Mouse (Mus musculus) layer of hippocampus, adult 11-12 months (tissue): Measurements from ENCODE around the gene Myo9a.
"Not testable (repeated sequence)": the region's sequence is repeated elsewhere in the genome, so short reads cannot be mapped to it uniquely, and the experiment has no call there.

Experiments used
- DNase-seq: peaks from one replicate; pipeline ENCODE4 v3.0.0; 2022; ENCODE audit warnings: low spot score

The Myo9a gene

GRCm38 (mm10) chr9:59751066-59751581 is 428 bp downstream of the Myo9a start:
- DNase-seq, result peak; percentile 76

GRCm38 (mm10) chr9:59751966-59752365 is 1.3 kb downstream of the Myo9a start:
- DNase-seq, result no peak

DNA sequence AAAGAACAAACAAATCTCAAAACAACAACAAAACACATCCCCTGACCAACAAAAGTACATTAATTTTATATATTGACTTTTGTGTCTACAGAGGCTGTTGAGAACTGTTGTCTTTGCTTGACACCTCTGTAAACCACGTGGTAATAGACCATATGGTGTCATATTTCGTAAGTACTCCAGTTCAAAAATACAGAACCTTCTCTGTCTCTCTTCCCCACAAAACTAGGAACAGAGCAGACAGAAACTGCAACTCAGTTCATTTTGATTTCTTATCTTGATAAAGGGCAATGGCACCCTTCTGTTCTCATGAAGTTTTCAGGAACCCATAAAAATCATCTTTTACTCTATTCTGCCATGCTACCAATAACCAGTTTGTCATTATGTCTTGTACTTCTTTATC is 4.5 kb downstream of the Myo9a start:
- no peak for DNase-seq

- DNase-seq, result not testable (repeated sequence)
Measured at GRCm38 (mm10) chr9:59757016-59757415, 6.3 kb downstream of the Myo9a start.

DNA sequence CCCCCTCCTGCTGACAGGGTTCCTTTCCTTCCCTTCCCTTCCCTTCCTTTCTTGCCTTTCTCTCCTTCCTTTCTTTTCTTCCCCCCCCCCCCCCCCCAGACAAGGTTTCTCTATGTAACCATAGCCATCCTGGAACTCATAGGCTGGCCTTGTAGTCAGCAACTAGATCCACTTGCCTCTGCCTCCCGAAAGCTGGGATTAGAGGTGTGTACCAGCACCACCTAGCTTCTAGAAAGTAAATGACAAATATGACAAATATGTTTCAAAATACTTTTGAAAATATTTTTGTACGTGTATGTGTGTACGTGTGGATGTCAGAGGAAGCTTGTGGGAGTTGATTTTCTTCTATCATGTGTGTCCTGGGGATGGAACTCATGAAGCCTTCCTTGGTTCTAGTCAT is 9.8 kb downstream of the Myo9a start:
- no peak for DNase-seq

DNA sequence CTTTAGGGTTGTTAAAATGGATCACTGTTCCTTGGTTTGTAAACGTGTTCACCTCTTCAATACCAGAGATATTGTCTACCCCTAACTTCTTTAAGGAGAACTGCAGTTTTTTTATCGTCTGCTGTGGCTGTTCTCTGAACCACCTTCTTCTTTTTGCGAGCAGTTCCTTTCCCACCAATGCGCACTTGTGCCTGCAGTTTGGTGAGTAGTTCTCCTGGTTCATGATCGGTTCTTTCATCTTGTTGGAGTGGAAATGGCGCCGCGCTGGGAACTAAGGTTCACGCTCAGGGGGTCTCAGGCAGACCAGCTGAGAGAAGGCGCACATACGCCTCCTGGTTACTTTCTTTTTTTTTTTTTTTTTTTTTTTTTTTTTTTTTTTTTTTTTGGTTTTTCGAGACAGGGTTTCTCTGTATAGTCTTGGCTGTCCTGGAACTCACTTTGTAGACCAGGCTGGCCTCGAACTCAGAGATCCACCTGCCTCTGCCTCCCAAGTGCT is 16.3 kb downstream of the Myo9a start:
- not testable (repeated sequence) for DNase-seq

- not testable (repeated sequence) for DNase-seq
Measured at GRCm38 (mm10) chr9:59806046-59806774, 55.5 kb downstream of the Myo9a start.

DNA sequence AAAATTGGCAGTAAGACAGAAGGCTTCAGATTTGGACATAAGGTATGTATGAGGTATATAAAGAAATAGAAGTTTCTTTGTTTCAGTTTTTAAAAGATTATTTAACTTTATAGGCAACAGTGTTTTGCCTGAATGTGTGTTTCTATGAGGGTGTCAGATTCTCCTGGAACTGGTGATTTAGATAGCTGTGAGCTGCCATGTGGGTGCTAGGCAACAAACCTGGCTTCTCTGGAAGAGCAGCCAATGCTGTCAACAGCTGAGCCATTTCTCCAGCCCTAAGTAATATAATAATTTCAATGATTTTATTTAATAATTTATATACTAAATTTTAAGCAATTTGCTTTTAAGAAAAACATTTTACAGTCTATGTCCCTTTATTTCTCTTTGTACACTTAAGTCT is 133.9 kb downstream of the Myo9a start:
- DNase-seq, result peak; percentile 23

DNA sequence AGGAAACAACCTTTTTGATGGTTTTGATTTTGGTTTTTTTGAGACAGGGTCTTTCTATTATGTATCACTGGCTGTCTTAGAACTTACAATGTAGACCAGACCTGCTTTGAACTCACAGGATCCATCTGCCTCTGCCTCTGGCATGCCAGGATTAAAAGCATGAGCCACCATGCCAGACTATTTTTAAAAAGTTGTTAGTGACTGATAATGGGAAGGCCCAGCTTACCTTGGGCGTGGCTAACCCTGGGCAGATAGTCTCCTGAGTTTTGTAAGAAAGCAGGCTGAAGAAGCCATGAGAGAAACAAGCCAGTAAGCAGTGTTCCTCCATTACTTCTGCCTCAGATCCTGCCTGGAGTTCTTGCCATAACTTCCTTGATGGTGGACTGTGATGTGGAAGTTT is 152.7 kb downstream of the Myo9a start:
- no peak for DNase-seq

- no peak for DNase-seq
Measured at GRCm38 (mm10) chr9:59914761-59915160, 164.1 kb downstream of the Myo9a start.

DNA sequence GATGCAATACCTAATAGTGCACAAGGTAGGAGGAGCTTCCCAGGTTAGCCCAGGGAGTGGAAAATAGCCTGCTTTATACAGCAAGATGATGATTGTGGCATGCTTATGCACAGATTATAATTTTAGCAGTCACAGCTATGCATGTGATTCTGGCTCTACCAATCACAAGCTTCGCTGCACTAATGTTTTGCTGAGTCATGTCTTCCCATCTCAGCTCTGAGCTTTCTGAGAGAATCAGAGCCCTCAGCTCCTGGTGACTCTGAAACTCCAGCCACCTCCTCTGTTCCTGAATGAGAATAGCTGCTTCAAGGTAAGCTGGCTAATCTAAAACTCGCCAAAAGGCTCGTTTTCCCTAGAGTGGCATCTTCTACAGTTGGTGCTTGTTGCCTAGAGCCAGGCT is 179.6 kb downstream of the Myo9a start:
- DNase-seq, result no peak

DNA sequence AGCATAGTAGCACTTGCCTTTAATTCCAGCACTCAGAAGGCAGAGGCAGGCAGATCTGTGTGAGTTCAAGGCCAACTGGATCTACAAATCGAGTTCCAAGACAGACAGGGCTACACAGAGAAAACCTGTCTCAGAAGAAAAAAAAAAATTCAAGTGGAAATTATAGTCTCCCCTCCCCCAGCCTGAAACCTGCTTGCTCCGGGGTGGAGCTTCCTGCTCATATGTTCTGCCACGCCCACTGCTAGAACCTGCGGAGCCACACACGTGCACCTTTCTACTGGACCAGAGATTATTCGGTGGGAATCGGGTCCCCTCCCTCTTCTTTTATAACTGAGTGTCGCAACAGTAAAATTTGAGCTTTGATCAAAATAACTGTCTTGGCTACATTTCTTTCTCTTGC is 185.2 kb downstream of the Myo9a start:
- not testable (repeated sequence) for DNase-seq

GRCm38 (mm10) chr9:59938529-59938928 is 187.8 kb downstream of the Myo9a start:
- DNase-seq, result no peak

GRCm38 (mm10) chr9:59939691-59940090 is 189.0 kb downstream of the Myo9a start:
- no peak for DNase-seq

DNA sequence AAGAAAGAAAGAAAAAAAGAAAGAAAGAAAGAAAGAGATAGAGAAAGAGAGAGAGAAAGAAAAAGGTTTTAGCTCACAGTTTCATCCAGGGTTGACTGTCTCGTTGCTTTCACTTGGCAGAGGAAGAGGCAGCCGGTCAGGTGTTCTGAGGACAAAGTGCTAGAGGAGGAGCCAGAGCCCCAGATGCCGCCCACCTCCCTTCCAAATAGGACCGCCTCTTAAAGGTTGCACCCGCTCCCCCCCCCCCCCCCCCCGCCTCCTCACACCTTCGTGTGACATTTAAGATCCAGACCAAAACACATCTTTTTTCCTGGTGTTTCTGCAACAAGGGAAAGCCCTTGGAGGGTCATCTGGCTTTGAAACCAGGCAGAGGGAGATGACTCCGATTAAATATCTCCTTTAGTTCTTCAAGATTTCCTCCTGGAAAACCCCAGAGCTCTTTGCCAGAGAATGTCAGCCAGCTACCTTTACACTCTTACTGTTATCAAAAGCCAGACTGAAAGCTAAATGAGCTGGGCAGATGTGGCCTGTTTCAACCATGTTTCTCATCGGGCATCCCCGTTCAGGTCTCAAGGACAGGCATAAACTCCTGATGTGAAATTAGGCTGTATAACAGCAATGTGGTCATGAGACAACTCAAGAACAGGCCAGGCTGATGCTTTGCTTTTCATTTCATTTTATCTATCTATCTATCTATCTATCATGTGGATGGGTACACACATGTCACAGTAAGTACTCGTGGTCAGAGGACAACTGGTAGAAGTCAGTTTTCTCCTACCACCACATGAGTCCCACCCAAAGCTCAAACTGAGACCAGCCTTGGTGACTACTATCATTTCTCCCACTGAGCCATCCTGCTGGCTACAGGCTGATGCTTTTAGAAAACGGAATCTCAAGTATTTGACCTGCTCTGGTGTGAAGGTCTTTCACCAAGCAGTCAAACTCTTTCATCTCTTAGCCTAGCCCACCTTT is 190.5 kb downstream of the Myo9a start:
- no peak for DNase-seq

- DNase-seq, result no peak
Measured at GRCm38 (mm10) chr9:59941885-59942350, 191.2 kb downstream of the Myo9a start.

- DNase-seq, result no peak
Measured at GRCm38 (mm10) chr9:59942501-59943085, 191.9 kb downstream of the Myo9a start.

GRCm38 (mm10) chr9:59943826-59944225 is 193.1 kb downstream of the Myo9a start:
- DNase-seq, result no peak

DNA sequence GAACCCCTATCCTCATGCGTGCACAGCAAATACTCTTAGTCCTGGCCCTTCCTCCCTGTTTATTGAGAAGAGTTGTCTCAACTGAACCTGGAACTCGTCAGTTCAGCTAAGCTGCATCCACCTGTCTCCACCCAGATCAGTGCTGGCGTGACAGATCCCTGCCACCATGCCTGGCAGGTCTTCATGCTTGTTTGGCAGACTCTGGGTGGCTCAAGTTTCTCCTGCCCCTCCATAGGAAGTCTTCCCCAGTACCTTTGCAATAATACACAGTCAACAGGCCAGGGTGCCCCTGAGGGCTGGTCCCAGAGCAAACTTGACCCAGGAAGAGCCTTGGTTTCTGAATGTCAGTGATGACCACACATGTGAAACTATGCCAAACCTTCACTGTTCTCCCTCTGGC is 194.5 kb downstream of the Myo9a start:
- DNase-seq, result no peak

DNA sequence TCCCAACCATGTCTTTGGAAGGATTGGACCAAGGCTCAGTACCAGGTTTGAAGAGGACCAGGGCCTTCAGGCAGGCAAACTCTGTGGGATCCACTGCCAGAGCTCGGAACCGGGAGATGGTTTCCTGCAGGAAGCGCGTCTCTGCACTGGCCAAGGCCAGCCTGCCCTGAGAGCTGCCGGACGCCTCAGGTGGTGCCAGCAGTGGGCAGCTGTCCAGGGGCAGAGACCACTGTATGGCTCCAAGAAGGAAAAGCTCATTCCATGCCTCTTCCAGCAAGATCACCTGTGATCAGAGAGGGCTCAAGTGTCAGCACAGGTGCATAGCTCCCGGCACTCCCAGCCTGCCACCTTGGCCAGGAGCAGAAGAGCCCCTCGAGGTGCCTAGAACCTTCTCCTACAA is 196.6 kb downstream of the Myo9a start:
- DNase-seq, result no peak

- DNase-seq, result no peak
Measured at GRCm38 (mm10) chr9:59948226-59948625, 197.5 kb downstream of the Myo9a start.

- DNase-seq, result no peak
Measured at GRCm38 (mm10) chr9:59948691-59949250, 198.1 kb downstream of the Myo9a start.
